Mouse (Mus musculus): ENCODE results near the gene Krtap6-5.

- TF ChIP-seq GATA1 (IDR thresholded peaks at IDR 0.05; ENCODE audit: low read length) (no peak), TAL1 (IDR thresholded peaks at IDR 0.05; ENCODE audit: low read length) (no peak)
Observed at GRCm38 (mm10) chr16:89047783-89048182, at the start of gene Krtap6-5.
